Mouse (Mus musculus): Measurements from ENCODE around the gene Rpgrip1l. TPM values are rescaled to one million over a fixed set of nuclear protein-coding genes. Genes with fewer than 3 reads are reported as not detected.

Gene Rpgrip1l
- polyA plus RNA-seq, 1 experiment from 2014 or later, result 15.5 TPM

GRCm38 (mm10) chr8:91250966-91251365 is 62.1 kb downstream of the Rpgrip1l start:
- Histone ChIP-seq H3K36me3 (peaks cover 9% of the 10 kb centered on the region; the same call in 1 of the 2 replicates), H3K9ac (no peak overlapping the region), H3K4me1 (no peaks in the 10 kb centered on the region), H3K27me3 (no peaks in the 10 kb centered on the region), H3K4me2 (replicated peaks) (no peak overlapping the region), H3K27ac (no peak overlapping the region), H3K9me3 (replicated peaks) (no peaks in the 10 kb centered on the region), H3K4me3 (no peak overlapping the region)
- ATAC-seq (ENCODE audit: low FRiP score), result no peak
- WGBS, result 96% methylated on average over 6 of the region's 6 CpGs

- Histone ChIP-seq H3K36me3 (peaks cover 9% of the 10 kb centered on the region; the same call in 1 of the 2 replicates), H3K4me1 (no peaks in the 10 kb centered on the region), H3K27me3 (no peaks in the 10 kb centered on the region), H3K4me2 (replicated peaks) (no peak overlapping the region), H3K9ac (no peak overlapping the region), H3K27ac (no peak overlapping the region), H3K4me3 (no peak overlapping the region), H3K9me3 (replicated peaks) (no peaks in the 10 kb centered on the region)
- 97% methylated on average over 9 of the region's 9 CpGs for WGBS
- no peak for ATAC-seq (ENCODE audit: low FRiP score)
Measured at GRCm38 (mm10) chr8:91249758-91250466, 63.1 kb downstream of the Rpgrip1l start.

DNA sequence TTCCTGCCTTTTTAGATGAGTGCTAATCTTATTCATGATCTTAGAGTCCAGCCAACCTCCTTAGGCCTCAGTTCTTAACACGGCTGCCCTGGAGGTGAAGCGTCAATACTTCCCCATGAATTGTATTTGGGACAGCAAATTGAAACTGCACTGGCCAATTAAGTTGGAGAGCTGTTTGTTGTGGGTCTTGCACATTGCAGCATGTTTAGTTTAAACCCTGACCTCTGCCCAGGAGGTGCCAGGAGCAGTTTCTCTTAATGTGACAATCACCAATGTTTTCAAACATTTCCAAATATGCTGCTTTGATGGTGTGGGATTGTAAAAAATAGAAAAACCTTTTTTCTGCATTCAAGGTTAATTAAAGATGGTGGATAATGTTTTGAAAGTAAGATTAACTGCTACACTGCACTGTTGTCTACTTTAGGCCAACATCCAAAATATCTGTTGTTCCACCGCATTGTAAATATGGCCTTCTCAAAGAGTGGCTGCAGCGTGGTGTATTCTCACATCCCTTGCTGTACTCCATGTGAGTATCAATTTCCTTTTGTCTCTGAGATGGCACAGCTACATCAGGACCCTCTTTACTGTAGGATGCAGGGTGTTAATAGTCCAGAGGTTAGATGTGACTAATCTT is 67.1 kb downstream of the Rpgrip1l start:
- Histone ChIP-seq H3K27ac (no peak overlapping the region), H3K4me3 (no peak overlapping the region), H3K4me2 (replicated peaks) (no peak overlapping the region), H3K4me1 (no peaks in the 10 kb centered on the region), H3K9ac (no peak overlapping the region), H3K36me3 (peaks cover 8% of the 10 kb centered on the region; the same call in 1 of the 2 replicates), H3K27me3 (no peaks in the 10 kb centered on the region), H3K9me3 (replicated peaks) (no peaks in the 10 kb centered on the region)
- ATAC-seq (ENCODE audit: low FRiP score), result no peak
- 80% methylated on average over 4 of the region's 4 CpGs for WGBS

DNA sequence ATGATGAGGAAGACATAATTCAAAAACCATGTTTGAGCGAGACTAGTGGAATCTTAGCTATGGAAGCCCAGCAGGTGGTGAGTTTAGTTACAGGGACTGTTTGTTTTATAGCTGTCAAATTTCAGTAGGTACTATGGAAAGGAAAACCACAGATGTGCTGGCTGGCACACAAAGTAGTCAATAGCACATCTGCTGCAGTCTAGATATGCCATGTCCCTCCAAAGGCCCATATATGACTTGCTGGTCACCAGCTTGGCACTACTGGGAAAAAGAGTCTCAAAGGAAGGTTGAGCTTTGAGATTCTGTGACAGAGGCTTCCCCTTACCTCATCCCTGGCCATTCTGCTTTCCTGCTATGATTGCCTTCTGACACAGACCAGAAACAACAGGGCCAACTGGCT is 70.3 kb downstream of the Rpgrip1l start:
- WGBS, result 53% methylated on average over 1 of the region's 1 CpGs
- H3K9me3 ChIP-seq (replicated peaks), result no peaks in the 10 kb centered on the region
- H3K4me3 ChIP-seq, result no peak overlapping the region
- H3K4me1 ChIP-seq, result no peaks in the 10 kb centered on the region
- H3K27me3 ChIP-seq, result no peaks in the 10 kb centered on the region
- H3K9ac ChIP-seq, result no peak overlapping the region
- no peak overlapping the region for H3K4me2 ChIP-seq (replicated peaks)
- H3K27ac ChIP-seq, result no peak overlapping the region
- no peaks in the 10 kb centered on the region for H3K36me3 ChIP-seq
- ATAC-seq (ENCODE audit: low FRiP score), result no peak

GRCm38 (mm10) chr8:91241873-91242519 is 71.1 kb downstream of the Rpgrip1l start:
- Histone ChIP-seq H3K27ac (no peak overlapping the region), H3K4me1 (no peaks in the 10 kb centered on the region), H3K4me3 (no peak overlapping the region), H3K36me3 (no peaks in the 10 kb centered on the region), H3K4me2 (replicated peaks) (no peak overlapping the region), H3K9ac (no peak overlapping the region), H3K27me3 (no peaks in the 10 kb centered on the region), H3K9me3 (replicated peaks) (no peaks in the 10 kb centered on the region)
- no peak for ATAC-seq (ENCODE audit: low FRiP score)
- 83% methylated on average over 8 of the region's 8 CpGs for WGBS

GRCm38 (mm10) chr8:91241371-91241770 is 71.7 kb downstream of the Rpgrip1l start:
- 68% methylated on average over 5 of the region's 5 CpGs for WGBS
- Histone ChIP-seq H3K27me3 (no peaks in the 10 kb centered on the region), H3K4me2 (replicated peaks) (no peak overlapping the region), H3K4me1 (no peaks in the 10 kb centered on the region), H3K9me3 (replicated peaks) (no peaks in the 10 kb centered on the region), H3K4me3 (no peak overlapping the region), H3K27ac (no peak overlapping the region), H3K36me3 (no peaks in the 10 kb centered on the region), H3K9ac (no peak overlapping the region)
- no peak for ATAC-seq (ENCODE audit: low FRiP score)

GRCm38 (mm10) chr8:91237191-91237590 is 75.9 kb downstream of the Rpgrip1l start:
- no peaks in the 10 kb centered on the region for H3K27me3 ChIP-seq
- H3K4me1 ChIP-seq, result no peaks in the 10 kb centered on the region
- H3K36me3 ChIP-seq, result no peaks in the 10 kb centered on the region
- no peak overlapping the region for H3K9ac ChIP-seq
- WGBS, result 81% methylated on average over 2 of the region's 2 CpGs
- ATAC-seq (ENCODE audit: low FRiP score), result no peak
- H3K27ac ChIP-seq, result no peak overlapping the region
- no peaks in the 10 kb centered on the region for H3K9me3 ChIP-seq (replicated peaks)
- no peak overlapping the region for H3K4me2 ChIP-seq (replicated peaks)
- no peak overlapping the region for H3K4me3 ChIP-seq

DNA sequence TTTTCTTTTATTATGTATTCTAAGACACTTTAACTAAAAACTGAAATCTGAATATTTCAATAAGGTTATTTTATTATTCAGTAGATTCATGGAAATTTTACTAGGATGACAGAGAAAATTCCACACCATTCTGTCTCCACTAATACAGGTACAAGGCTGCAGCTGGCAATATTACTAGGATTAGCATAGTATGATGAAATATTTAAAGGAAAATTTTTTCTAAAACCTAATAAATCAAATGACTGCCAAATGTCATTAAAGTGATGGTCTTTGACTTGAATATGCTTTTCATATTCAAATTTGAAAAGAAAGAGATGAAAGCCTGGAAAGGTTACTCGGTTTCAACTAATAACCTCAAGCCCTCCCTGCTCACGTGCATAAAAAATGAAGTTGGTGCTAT is 79.0 kb downstream of the Rpgrip1l start:
- 49% methylated on average over 2 of the region's 2 CpGs for WGBS
- Histone ChIP-seq H3K27ac (no peak overlapping the region), H3K27me3 (no peaks in the 10 kb centered on the region), H3K9me3 (replicated peaks) (no peaks in the 10 kb centered on the region), H3K36me3 (no peaks in the 10 kb centered on the region), H3K4me3 (no peak overlapping the region), H3K4me1 (no peaks in the 10 kb centered on the region), H3K4me2 (replicated peaks) (no peak overlapping the region), H3K9ac (no peak overlapping the region)
- no peak for ATAC-seq (ENCODE audit: low FRiP score)

GRCm38 (mm10) chr8:91227421-91227841 is 85.6 kb downstream of the Rpgrip1l start:
- no peak overlapping the region for H3K27ac ChIP-seq
- ATAC-seq (ENCODE audit: low FRiP score), result no peak
- H3K4me1 ChIP-seq, result no peaks in the 10 kb centered on the region
- no peaks in the 10 kb centered on the region for H3K27me3 ChIP-seq
- no peaks in the 10 kb centered on the region for H3K9me3 ChIP-seq (replicated peaks)
- no peak overlapping the region for H3K4me2 ChIP-seq (replicated peaks)
- H3K36me3 ChIP-seq, result no peaks in the 10 kb centered on the region
- H3K9ac ChIP-seq, result no peak overlapping the region
- WGBS, result 89% methylated on average over 7 of the region's 7 CpGs
- no peak overlapping the region for H3K4me3 ChIP-seq

- 93% methylated on average over 7 of the region's 7 CpGs for WGBS
- no peak for ATAC-seq (ENCODE audit: low FRiP score)
- H3K4me1 ChIP-seq, result no peaks in the 10 kb centered on the region
Measured at GRCm38 (mm10) chr8:91224227-91224626, 88.8 kb downstream of the Rpgrip1l start.

GRCm38 (mm10) chr8:91221841-91222240 is 91.2 kb downstream of the Rpgrip1l start:
- 95% methylated on average over 2 of the region's 2 CpGs for WGBS
- no peaks in the 10 kb centered on the region for H3K36me3 ChIP-seq
- ATAC-seq (ENCODE audit: low FRiP score), result no peak
- H3K27ac ChIP-seq, result no peak overlapping the region
- no peaks in the 10 kb centered on the region for H3K4me1 ChIP-seq
- H3K9ac ChIP-seq, result no peak overlapping the region
- no peaks in the 10 kb centered on the region for H3K27me3 ChIP-seq
- no peak overlapping the region for H3K4me2 ChIP-seq (replicated peaks)
- H3K9me3 ChIP-seq (replicated peaks), result no peaks in the 10 kb centered on the region
- H3K4me3 ChIP-seq, result no peak overlapping the region

More at GRCm38 (mm10) chr8:91224227-91224626, 88.8 kb downstream of the Rpgrip1l start:
- Histone ChIP-seq H3K27ac (no peak overlapping the region), H3K9me3 (replicated peaks) (no peaks in the 10 kb centered on the region), H3K4me2 (replicated peaks) (no peak overlapping the region), H3K9ac (no peak overlapping the region), H3K4me3 (no peak overlapping the region), H3K36me3 (no peaks in the 10 kb centered on the region), H3K27me3 (no peaks in the 10 kb centered on the region)

GRCm38 (mm10) chr8:91218271-91218670 is 94.8 kb downstream of the Rpgrip1l start:
- Histone ChIP-seq H3K4me3 (no peak overlapping the region), H3K27ac (no peak overlapping the region), H3K4me2 (replicated peaks) (no peak overlapping the region), H3K4me1 (no peaks in the 10 kb centered on the region; the same call in 1 of the 2 replicates), H3K9ac (no peak overlapping the region), H3K9me3 (replicated peaks) (no peaks in the 10 kb centered on the region), H3K36me3 (no peaks in the 10 kb centered on the region), H3K27me3 (no peaks in the 10 kb centered on the region)
- no peak for ATAC-seq (ENCODE audit: low FRiP score)
- 87% methylated on average over 4 of the region's 4 CpGs for WGBS

Data from hindbrain, embryonic 12.5 days (tissue).